Mouse (Mus musculus) embryonic stem cell, embryonic (primary cell): ENCODE measurements around the gene Manba.

Experiments
- CTCF ChIA-PET, 4 experiments: fragments of 300-600 bp in 2 of 4; fragments of 350-600 bp in 2 of 4; sonication (Branson Sonifier 250); formaldehyde crosslinking; loops; one replicate each; lab custom pipeline; 2022; ENCODE audit warnings: inconsistent platforms in 2 of 4; lab: Charles Lee
- POLR2A ChIA-PET, 4 experiments: fragments of 300-600 bp in 2 of 4; fragments of 350-600 bp in 2 of 4; sonication (Branson Sonifier 250); formaldehyde crosslinking; loops; one replicate each; lab custom pipeline; 2022; ENCODE audit warnings: antibody characterized with exemption in 4 of 4, inconsistent platforms in 1 of 4; lab: Charles Lee

The Manba gene

GRCm38 (mm10) chr3:135485128-135485899, at the start of gene Manba:
Gene Manba (plus strand): TSS chr3:135485611.
- POLR2A ChIA-PET, result interaction anchor here (0.5 to 2.6 kb wide), 49 partner anchors 8 to 1275 kb away, joined by 3 to 34 read pairs (median 4); partner anchors contain the start of genes Ube2d3 (in 3 of the 4), Cisd2 (in 1 of the 4) and Nfkb1 (in 1 of the 4)

GRCm38 (mm10) chr3:135436901-135437616, 48.4 kb upstream of the Manba start:
- ChIA-PET POLR2A (interaction anchor here (0.7 to 12.5 kb wide), 52 partner anchors 9 to 145 kb away, joined by 3 to 345 read pairs (median 6); partner anchors contain the start of genes Cisd2 (in 4 of the 4) and Manba (in 2 of the 4)), CTCF (no interaction called here)

More at GRCm38 (mm10) chr3:135485128-135485899, at the start of gene Manba:
- CTCF ChIA-PET, result interaction anchor here (0.6 to 1.6 kb wide), 12 partner anchors 12 to 368 kb away, joined by 3 to 9 read pairs (median 4); no protein-coding TSS in a partner anchor

- CTCF ChIA-PET, result interaction anchor here (0.5 to 0.7 kb wide), 4 partner anchors 46 to 170 kb away, joined by 3 read pairs; partner anchors contain the start of gene Bdh2 (in 1 of the 4)
Measured at GRCm38 (mm10) chr3:135437758-135438495, 47.5 kb upstream of the Manba start, which contains the start of gene Ube2d3. Gene Ube2d3 (plus strand): TSS chr3:135438149.

GRCm38 (mm10) chr3:135438531-135438912, 46.9 kb upstream of the Manba start:
- POLR2A ChIA-PET, result interaction anchor here (0.7 to 12.5 kb wide), 71 partner anchors 8 to 252 kb away, joined by 3 to 345 read pairs (median 6); partner anchors contain the start of genes Cisd2 (in 4 of the 4), Manba (in 3 of the 4) and Cenpe (in 1 of the 4)
- CTCF ChIA-PET, result interaction anchor here in 2 of 4 experiments (0.7 to 1.0 kb wide), 3 partner anchors 29 to 171 kb away, joined by 3 read pairs; no protein-coding TSS in a partner anchor

More at GRCm38 (mm10) chr3:135437758-135438495, 47.5 kb upstream of the Manba start, which contains the start of gene Ube2d3:
- POLR2A ChIA-PET, result interaction anchor here (0.6 to 12.5 kb wide), 79 partner anchors 8 to 252 kb away, joined by 3 to 345 read pairs (median 5); partner anchors contain the start of genes Cisd2 (in 4 of the 4), Manba (in 3 of the 4) and Cenpe (in 1 of the 4)

GRCm38 (mm10) chr3:135438913-135439531, 46.4 kb upstream of the Manba start:
- CTCF ChIA-PET, result interaction anchor here in 2 of 4 experiments (0.7 to 1.0 kb wide), 2 partner anchors 30 to 143 kb away, joined by 3 read pairs; no protein-coding TSS in a partner anchor
- POLR2A ChIA-PET, result interaction anchor here (0.5 to 12.5 kb wide), 67 partner anchors 8 to 292 kb away, joined by 3 to 345 read pairs (median 6); partner anchors contain the start of genes Cisd2 (in 3 of the 4), Manba (in 2 of the 4) and Cenpe (in 1 of the 4)

- CTCF ChIA-PET, result interaction anchor here in 1 of 4 experiments (1.0 kb wide), 1 partner anchor 292 kb away, joined by 3 read pairs; no protein-coding TSS in a partner anchor
- POLR2A ChIA-PET, result interaction anchor here (0.5 to 12.5 kb wide), 54 partner anchors 9 to 292 kb away, joined by 3 to 345 read pairs (median 5); partner anchors contain the start of genes Cisd2 (in 3 of the 4), Manba (in 2 of the 4), Bdh2 (in 1 of the 4) and Cenpe (in 1 of the 4)
Measured at GRCm38 (mm10) chr3:135439651-135440050, 45.8 kb upstream of the Manba start.

GRCm38 (mm10) chr3:135440221-135440620, 45.2 kb upstream of the Manba start:
- ChIA-PET CTCF (interaction anchor here in 1 of 4 experiments (1.0 kb wide), 1 partner anchor 291 kb away, joined by 3 read pairs; no protein-coding TSS in a partner anchor), POLR2A (interaction anchor here in 3 of 4 experiments (0.7 to 12.5 kb wide), 43 partner anchors 8 to 291 kb away, joined by 3 to 345 read pairs (median 4); partner anchors contain the start of genes Cisd2 (in 2 of the 3), Manba (in 2 of the 3), Bdh2 (in 1 of the 3) and Cenpe (in 1 of the 3))

- ChIA-PET POLR2A (interaction anchor here in 3 of 4 experiments (0.7 to 12.5 kb wide), 27 partner anchors 9 to 291 kb away, joined by 3 to 345 read pairs (median 6); partner anchors contain the start of genes Cisd2 (in 2 of the 3), Manba (in 2 of the 3) and Bdh2 (in 1 of the 3)), CTCF (interaction anchor here in 1 of 4 experiments (1.0 kb wide), 1 partner anchor 291 kb away, joined by 3 read pairs; no protein-coding TSS in a partner anchor)
Measured at GRCm38 (mm10) chr3:135440621-135441020, 44.8 kb upstream of the Manba start.

GRCm38 (mm10) chr3:135444930-135445329, 40.5 kb upstream of the Manba start:
- CTCF ChIA-PET, result no interaction called here
- POLR2A ChIA-PET, result interaction anchor here in 3 of 4 experiments (0.7 to 12.5 kb wide), 11 partner anchors 12 to 164 kb away, joined by 3 to 345 read pairs (median 4); partner anchors contain the start of genes Manba (in 3 of the 3) and Cisd2 (in 1 of the 3)

GRCm38 (mm10) chr3:135458981-135459380, 26.4 kb upstream of the Manba start:
- ChIA-PET POLR2A (interaction anchor here (0.5 to 17.5 kb wide), 16 partner anchors 8 to 232 kb away, joined by 3 to 345 read pairs (median 4); partner anchors contain the start of genes Ube2d3 (in 2 of the 4), Manba (in 1 of the 4) and Nfkb1 (in 1 of the 4)), CTCF (interaction anchor here in 1 of 4 experiments (1.0 to 1.5 kb wide), 2 partner anchors 272 to 274 kb away, joined by 3 to 6 read pairs; no protein-coding TSS in a partner anchor)

GRCm38 (mm10) chr3:135468402-135468801, 17.0 kb upstream of the Manba start:
- ChIA-PET CTCF (interaction anchor here in 2 of 4 experiments (0.6 to 1.0 kb wide), 2 partner anchors 16 to 30 kb away, joined by 3 read pairs; no protein-coding TSS in a partner anchor), POLR2A (interaction anchor here in 3 of 4 experiments (0.9 to 3.1 kb wide), 9 partner anchors 9 to 51 kb away, joined by 3 to 10 read pairs (median 4); partner anchors contain the start of genes Manba (in 1 of the 3) and Ube2d3 (in 1 of the 3))

- POLR2A ChIA-PET, result interaction anchor here in 1 of 4 experiments (0.9 to 2.9 kb wide), 2 partner anchors 8 to 11 kb away, joined by 3 to 10 read pairs; no protein-coding TSS in a partner anchor
- CTCF ChIA-PET, result no interaction called here
Measured at GRCm38 (mm10) chr3:135469146-135469545, 16.3 kb upstream of the Manba start.

- CTCF ChIA-PET, result no interaction called here
Measured at GRCm38 (mm10) chr3:135469974-135470373, 15.4 kb upstream of the Manba start.

GRCm38 (mm10) chr3:135470823-135471222, 14.6 kb upstream of the Manba start:
- CTCF ChIA-PET, result no interaction called here
- POLR2A ChIA-PET, result interaction anchor here in 1 of 4 experiments (0.6 kb wide), 1 partner anchor 1101 kb away, joined by 3 read pairs; no protein-coding TSS in a partner anchor

More at GRCm38 (mm10) chr3:135469974-135470373, 15.4 kb upstream of the Manba start:
- POLR2A ChIA-PET, result interaction anchor here in 1 of 4 experiments (0.7 kb wide), 1 partner anchor 32 kb away, joined by 3 read pairs; the partner anchor contains the start of gene Ube2d3

GRCm38 (mm10) chr3:135475025-135475424, 10.4 kb upstream of the Manba start:
- POLR2A ChIA-PET, result interaction anchor here in 3 of 4 experiments (0.8 to 1.3 kb wide), 6 partner anchors 10 to 1330 kb away, joined by 3 to 5 read pairs (median 4); partner anchors contain the start of genes Manba (in 2 of the 3) and Ube2d3 (in 1 of the 3)

More at GRCm38 (mm10) chr3:135475025-135475424, 10.4 kb upstream of the Manba start:
- CTCF ChIA-PET, result interaction anchor here in 1 of 4 experiments (0.6 kb wide), 1 partner anchor 138 kb away, joined by 4 read pairs; no protein-coding TSS in a partner anchor
